Mouse (Mus musculus) liver, adult 2 months (tissue): ENCODE data around the gene Dcun1d4.

Experiments used
- CTCF ChIP-seq: fragments of 200-500 bp; IDR thresholded peaks from 2 replicates; pipeline ENCODE4 v1.5.1; 2011; ENCODE audit warnings: low read depth, low read length, control low read depth
- POLR2A ChIP-seq: fragments of 200-500 bp; IDR thresholded peaks from 2 replicates; pipeline ENCODE4 v1.6.1; 2011; ENCODE audit warnings: low read length, control low read depth; ENCODE audit not compliant: insufficient read depth; ENCODE audit errors: extremely low read depth

- TF ChIP-seq POLR2A = no peak
- no peak for TF ChIP-seq CTCF
These were observed 17.8 kb downstream of the Dcun1d4 start for GRCm38 (mm10) chr5:73498559-73498958.
